Mouse (Mus musculus): ENCODE results near the gene N4bp3. TPM values are rescaled to one million over a fixed set of nuclear protein-coding genes. Genes with fewer than 3 reads are reported as not detected.
"Not testable (repeated sequence)": the region's sequence is repeated elsewhere in the genome, so short reads cannot be mapped to it uniquely, and the experiment has no call there.

The N4bp3 gene
- polyA plus RNA-seq, 1 experiment = 25.4 TPM

DNA sequence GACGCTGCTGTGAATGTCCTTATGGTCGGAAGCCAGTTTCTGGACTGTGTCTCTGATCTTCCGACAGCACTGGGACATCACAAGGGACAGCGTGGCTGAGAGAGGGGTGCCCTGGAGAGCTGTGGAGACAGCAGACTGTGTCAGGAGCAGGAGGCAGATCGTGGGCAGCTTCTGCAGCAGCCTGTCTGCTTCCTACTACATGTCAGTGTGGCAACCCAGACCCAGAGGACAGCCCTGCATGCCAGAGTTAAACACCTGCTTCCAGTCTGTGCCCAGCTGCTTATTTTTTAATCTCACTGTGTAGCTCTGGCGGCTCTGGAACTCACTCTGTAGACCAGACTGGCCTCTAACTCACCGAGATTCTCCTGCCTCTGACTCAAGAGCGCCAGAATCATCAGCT lies 22.7 kb downstream of the N4bp3 start:
- no peak for DNase-seq (ENCODE audit: low read depth)

DNA sequence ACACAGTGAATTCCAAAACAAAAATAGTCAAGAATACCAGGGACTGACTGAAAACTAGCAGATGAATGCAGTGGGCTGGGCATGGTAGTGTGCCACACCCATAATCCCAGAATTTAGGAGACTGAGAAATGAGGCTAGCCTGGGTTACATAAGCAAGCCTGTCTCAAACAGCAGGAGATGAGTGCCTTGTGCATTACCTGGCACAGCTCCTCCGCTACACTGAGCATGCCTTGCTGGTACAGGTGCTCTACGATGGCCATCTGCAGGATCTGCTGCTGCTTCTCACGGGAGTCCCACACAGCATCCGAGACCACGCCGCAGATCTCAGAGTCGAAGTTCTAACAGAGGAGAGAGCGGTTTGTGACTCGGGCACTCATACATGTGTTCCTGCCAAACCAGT lies 23.2 kb downstream of the N4bp3 start:
- no peak for DNase-seq (ENCODE audit: low read depth)

- no peak for DNase-seq (ENCODE audit: low read depth)
These were observed 25.3 kb downstream of the N4bp3 start for GRCm38 (mm10) chr11:51625187-51625820.

DNA sequence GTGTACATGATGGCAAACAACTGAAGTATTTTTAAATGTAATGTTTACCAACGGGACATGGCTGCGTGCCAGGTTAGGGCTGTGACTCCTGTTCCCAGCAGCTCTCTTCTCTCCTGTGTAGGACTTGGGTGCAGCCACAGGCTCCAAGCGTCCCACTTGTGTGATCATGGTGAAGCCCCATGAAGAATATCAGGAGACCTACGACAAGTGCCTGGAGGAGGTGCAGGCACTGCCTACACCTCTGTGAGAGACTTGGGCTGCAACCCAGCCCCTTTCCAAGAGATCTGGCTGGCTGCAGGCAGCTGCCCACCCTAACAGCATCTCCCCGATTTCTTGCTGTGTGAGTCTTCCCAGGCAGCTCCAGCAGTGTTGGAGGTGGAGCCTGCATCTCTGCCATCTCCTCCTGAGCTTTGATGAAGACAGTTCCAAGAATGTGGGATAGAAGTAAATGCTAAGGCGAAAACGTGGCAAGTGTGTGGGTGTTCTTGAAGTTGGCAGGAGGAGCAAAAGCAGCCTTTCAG lies 27.6 kb downstream of the N4bp3 start:
- no peak for DNase-seq (ENCODE audit: low read depth)

DNA sequence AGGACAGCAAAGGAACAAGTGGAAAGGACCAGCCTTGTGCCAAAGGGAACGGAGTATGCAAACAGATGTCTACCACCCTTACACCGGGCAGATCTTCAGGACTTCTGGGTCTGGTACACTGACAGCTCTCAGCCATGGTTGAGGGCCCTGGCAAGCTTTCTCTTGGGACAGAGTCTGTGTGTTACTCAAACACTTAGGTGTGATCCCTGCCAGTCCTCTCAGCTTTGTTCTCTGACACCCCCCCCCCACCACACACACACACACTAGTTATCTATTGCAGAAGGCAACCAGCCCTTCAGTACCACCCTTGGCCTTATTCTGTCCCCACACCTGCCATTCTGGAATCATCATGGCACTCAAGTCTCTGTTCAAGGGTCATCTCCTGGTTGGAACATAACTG lies 28.9 kb downstream of the N4bp3 start:
- no peak for DNase-seq (ENCODE audit: low read depth)

- DNase-seq (ENCODE audit: low read depth) = no peak
These were observed 30.6 kb downstream of the N4bp3 start for GRCm38 (mm10) chr11:51620084-51620483.

GRCm38 (mm10) chr11:51619409-51620060 lies 31.1 kb downstream of the N4bp3 start, which contains the start of gene Nhp2:
Gene Nhp2 (plus strand): TSS chr11:51619735.
- peak; percentile 98 for DNase-seq (ENCODE audit: low read depth)

- DNase-seq (ENCODE audit: low read depth) = no peak
These were observed 31.7 kb downstream of the N4bp3 start for GRCm38 (mm10) chr11:51618894-51619408.

- no peak for DNase-seq (ENCODE audit: low read depth)
These were observed 32.9 kb downstream of the N4bp3 start for GRCm38 (mm10) chr11:51617693-51618092.

DNA sequence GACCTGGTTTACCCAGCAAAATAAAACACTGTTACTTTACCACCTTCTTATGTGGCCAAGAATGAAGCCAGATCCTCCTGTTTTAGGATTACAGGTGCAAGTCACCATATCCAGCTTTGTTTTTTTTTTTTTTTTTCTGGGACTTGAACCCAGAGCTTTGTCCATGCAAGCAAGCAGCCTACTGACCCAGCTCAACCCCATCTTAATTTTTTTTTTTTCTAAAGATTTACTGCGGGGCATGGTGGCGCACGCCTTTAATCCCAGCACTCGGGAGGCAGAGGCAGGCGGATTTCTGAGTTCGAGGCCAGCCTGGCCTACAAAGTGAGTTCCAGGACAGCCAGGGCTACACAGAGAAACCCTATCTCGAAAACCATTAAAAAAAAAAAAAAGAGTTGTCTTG lies 34.5 kb downstream of the N4bp3 start:
- not testable (repeated sequence) for DNase-seq (ENCODE audit: low read depth)

DNA sequence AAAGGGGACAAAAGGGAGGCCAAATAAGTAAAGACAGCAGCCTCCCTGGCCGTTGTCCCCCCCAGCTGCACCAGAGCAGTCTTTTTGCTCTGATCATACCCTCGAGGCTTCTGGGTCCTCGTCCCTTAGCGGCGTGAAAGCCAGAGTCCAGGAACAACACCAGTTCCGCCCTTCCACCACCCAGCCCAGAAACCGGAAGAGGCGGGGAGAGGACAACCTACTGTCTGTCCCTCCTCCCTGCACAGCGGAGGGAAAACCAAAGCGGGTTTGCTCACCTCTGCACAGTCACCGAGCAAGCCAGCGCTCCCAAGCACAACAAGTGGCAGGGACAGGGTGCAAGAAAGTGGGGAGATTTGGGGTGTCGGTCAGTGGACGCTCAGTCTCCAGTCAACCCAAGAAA lies 35.0 kb downstream of the N4bp3 start:
- no peak for DNase-seq (ENCODE audit: low read depth)

DNA sequence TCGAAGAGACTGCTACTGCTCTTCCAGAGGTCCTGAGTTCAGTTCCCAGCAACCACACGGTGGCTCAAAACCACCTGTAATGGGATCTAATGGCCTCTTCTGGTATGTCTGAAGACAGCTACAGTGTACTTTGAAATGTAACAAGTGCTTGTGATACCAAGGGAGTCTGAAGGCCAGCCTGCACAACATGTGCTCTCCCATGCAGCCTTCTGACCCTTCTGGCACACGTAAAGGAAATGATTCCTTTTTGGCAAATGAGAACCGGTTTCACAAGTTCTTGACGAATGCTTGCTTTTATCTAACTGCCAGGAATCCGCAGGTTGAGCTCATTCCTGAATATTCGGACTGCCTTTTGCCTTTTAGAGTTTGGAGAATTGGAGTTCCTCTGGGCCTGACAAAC lies 35.5 kb downstream of the N4bp3 start:
- DNase-seq (ENCODE audit: low read depth) = peak; percentile 58

- no peak for DNase-seq (ENCODE audit: low read depth)
These were observed 36.4 kb downstream of the N4bp3 start for GRCm38 (mm10) chr11:51614256-51614655.

GRCm38 (mm10) chr11:51609940-51610339 lies 40.7 kb downstream of the N4bp3 start:
- not testable (repeated sequence) for DNase-seq (ENCODE audit: low read depth)

- DNase-seq (ENCODE audit: low read depth) = no peak
These were observed 41.3 kb downstream of the N4bp3 start for GRCm38 (mm10) chr11:51609266-51609909.

DNA sequence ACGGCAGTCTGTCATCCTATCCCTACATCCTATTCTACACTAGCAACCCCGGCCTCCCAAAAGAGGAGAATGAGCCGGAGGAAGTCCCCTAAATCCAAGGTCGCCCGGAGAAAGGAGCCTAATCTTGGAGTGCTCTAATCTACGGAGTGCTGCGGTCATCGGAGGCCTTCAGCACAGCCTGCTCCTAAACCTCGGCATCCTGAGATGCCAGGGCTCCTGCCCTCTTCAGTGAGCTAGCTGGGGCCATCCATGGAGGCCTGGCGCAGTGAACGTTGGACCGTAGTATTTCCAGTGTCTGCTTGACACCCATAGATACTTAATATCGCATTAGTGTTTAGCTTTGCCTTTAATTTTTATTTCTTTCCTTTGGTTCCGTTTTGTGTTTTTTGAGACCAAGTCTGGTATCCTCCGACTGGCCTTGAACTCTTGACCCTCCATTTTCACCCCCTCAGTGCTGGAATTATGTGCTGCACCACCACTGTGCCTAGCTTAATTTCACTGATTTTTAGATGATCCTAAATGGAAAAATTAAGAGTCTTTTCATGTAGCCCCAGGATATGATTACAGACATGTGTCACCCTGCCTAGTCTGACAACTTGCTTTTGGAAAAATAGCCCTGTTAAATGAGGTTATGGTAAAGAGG lies 43.4 kb downstream of the N4bp3 start:
- no peak for DNase-seq (ENCODE audit: low read depth)

DNA sequence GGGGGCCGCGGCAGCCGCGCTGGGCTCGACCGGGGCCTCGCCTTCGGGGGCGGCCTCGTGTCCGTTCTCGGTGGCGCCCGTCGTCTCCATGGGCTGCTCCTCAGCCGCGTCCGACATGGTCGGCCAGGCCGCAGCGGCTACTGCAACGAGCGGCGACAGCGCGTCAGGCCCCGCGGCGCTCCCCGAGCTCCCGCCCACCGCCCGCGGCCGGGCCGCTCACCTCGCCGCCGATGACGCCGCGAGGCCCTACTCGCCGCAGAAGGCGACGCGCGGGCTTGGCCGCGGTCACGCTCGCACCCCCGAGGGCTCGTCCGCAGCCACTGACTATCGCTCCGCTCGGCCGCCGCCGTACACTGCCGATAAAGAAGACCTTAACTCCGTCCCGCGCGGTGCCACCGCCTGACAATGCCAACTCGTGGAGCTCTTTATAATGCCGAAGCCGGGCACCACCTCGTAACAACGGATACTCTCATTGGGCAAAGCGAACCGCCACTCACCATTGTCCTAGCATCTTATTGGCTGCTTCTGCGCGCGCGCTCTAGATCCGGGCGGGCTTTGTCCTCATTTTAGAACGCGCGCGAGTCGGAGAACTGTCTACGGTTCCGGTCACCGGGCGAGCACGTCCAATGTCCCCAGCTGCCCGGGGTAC lies 44.1 kb downstream of the N4bp3 start, which contains the start of gene Hnrnpab:
TSS of gene Hnrnpab (minus strand) at position 401 of the 649 bp plus-strand sequence.
- DNase-seq (ENCODE audit: low read depth) = peak; percentile 62

- no peak for DNase-seq (ENCODE audit: low read depth)
These were observed 44.8 kb downstream of the N4bp3 start for GRCm38 (mm10) chr11:51605602-51606446.

DNA sequence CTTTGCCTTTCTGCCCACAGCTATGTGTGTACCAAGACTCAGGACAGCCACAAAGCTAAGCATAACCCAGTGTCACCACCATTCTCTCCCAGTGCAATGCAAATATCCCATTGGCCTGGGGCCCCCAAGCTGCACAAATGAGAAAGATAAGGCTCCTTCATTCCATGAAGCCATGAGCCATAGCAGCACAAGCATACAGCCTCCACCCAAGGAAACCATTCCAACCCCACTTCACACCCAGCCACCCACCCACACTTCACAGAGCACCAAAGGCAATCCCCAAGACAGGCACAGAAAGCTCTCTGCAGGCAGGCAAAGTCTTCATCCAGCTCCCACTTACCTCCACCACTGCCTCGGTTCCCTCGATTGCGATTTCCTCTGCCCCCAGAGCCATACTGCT lies 48.4 kb downstream of the N4bp3 start:
- DNase-seq (ENCODE audit: low read depth) = no peak

DNA sequence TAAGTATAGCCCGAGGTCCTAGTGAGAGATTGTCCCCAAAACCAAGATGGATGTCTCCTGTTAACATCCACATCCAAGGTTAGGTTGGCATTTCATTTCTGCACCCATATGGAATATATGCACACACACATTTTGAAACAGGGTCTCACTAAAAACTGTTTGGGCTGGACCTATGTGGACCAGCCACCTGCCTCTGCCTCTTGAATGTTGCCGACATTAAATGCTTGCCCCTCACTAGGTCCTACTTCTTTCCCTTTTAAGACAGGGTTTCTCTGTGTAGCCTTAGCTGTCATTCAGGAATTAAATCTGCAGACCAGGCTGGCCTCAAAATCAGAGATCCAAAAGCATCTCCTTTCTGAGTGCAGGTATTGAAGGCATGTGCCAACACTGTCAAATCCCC lies 53.1 kb downstream of the N4bp3 start:
- DNase-seq (ENCODE audit: low read depth) = no peak
